Mouse (Mus musculus) stomach, postnatal 0 days (tissue): Measurements from ENCODE around the gene Emc4.

Experiments
- CTCF ChIP-seq: IDR thresholded peaks from 2 replicates; pipeline ENCODE4 v1.5.1; 2016; ENCODE audit warnings: antibody characterized with exemption, low read depth, mild to moderate bottlenecking, moderate library complexity
- EP300 ChIP-seq: optimal IDR thresholded peaks from 2 replicates; pipeline ENCODE3; 2016; ENCODE audit warnings: antibody characterized with exemption

DNA sequence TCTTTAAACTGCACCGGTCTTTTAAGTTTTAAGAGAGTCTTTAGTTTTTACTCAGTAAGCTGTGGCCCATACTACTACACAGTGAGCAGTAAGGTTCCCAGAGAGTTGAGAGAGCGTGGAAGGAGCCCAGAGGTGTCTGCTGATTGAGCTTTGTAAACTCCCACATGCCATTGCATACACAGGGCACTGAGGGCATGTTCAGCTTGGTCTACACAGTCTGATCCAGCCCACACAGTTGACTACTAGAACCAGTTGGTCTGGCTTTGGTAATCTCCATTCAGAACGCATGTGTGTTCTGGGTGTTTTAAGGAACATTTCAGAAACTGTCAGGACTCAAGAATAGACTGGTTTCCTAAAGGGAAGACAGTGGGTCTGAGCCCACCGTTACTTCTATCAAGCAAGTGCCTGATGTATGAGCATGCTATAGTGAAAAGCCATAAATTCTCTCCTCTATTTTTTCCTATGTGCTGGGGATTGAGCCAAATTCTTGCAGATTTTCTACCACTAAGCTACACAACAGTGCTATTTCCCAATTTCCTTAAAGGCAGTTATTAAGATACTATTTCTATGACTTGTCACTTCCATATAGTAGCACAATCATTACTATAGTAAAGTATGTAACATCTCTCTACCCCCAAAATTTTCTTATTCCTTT is 23.6 kb upstream of the Emc4 start:
- no peak for TF ChIP-seq CTCF
- no peak for TF ChIP-seq EP300
